Mouse (Mus musculus): ENCODE measurements around the gene Treml1. TPM values are rescaled to one million over a fixed set of nuclear protein-coding genes. Genes with fewer than 3 reads are reported as not detected.

The Treml1 gene
- polyA plus RNA-seq (2017; shearing (Covaris generic)), result not detected

DNA sequence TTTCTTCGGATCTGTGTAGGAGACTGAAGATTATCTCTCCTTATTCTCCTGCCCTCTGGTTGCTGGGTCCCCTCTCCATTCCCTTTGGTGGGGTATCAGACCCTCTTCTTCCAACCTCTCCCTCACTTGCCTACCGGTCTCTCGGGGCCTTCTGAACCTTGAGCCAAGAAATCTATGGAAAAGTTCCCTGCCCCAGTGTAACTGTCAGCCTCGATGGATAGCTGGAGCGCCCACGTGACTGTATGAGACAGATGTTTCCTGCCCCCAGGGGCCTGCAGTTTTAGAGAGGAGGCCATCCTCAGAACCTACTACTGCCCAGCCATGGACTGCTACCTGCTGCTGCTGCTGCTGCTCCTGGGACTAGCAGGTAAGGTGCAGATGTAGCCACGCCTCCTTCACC lies at the start of gene Treml1:
Treml1 (plus strand) TSS at position 301 of the 400 bp plus-strand sequence.

GRCm38 (mm10) chr17:48315905-48316579 lies 43.7 kb upstream of the Treml1 start, which contains the start of gene B430306N03Rik:
B430306N03Rik (plus strand) TSS chr17:48316141.

DNA sequence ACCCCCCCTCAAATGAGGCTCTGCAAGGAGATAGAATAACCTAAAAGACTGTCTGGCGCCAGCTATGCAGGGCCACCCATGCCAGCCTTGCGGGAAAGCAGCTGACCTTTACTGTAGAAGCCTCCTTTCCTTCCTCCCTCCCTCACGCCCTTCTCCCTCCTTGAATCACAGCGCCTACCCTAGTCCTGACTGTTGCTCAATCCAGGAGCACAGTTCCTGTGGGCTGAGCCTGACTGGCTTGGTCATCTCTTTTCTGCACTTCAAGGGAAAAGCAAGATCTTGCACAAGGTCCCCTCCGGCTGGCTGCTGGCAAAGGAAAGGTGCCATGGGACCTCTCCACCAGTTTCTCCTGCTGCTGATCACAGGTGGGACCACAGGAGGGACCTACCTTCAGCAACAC lies 13.5 kb upstream of the Treml1 start, which contains the start of gene Trem2:
Trem2 (plus strand) TSS at position 171 of the 400 bp plus-strand sequence.

GRCm38 (mm10) chr17:48409380-48410298 lies 49.9 kb downstream of the Treml1 start, which contains the start of the genes Nfya and Oard1:
Nfya (minus strand) TSS chr17:48409906.
Oard1 (plus strand) TSS chr17:48410014.

Other genes starting within 250 kb of the Treml1 start
- gene 9830107B12Rik, start 213.6 kb upstream of the Treml1 start, polyA plus RNA-seq (2017; shearing (Covaris generic)), result not detected
- gene A530064D06Rik, start 192.6 kb upstream of the Treml1 start, polyA plus RNA-seq (2017; shearing (Covaris generic)), result 0.16 TPM
- 0.21 TPM for gene Trem1, start 127.1 kb upstream of the Treml1 start, polyA plus RNA-seq (2017; shearing (Covaris generic))
- not detected for gene Trem3, start 112.1 kb upstream of the Treml1 start, polyA plus RNA-seq (2017; shearing (Covaris generic))
- 0.94 TPM for gene Treml4, start 95.6 kb upstream of the Treml1 start, polyA plus RNA-seq (2017; shearing (Covaris generic))
- gene Treml2, start 60.4 kb upstream of the Treml1 start, polyA plus RNA-seq (2017; shearing (Covaris generic)), result 1.7 TPM
- gene B430306N03Rik, start 43.8 kb upstream of the Treml1 start, polyA plus RNA-seq (2017; shearing (Covaris generic)), result 0.96 TPM
- gene Trem2, start 13.5 kb upstream of the Treml1 start, polyA plus RNA-seq (2017; shearing (Covaris generic)), result not detected
- 9.6 TPM for gene Nfya, start 50.0 kb downstream of the Treml1 start, polyA plus RNA-seq (2017; shearing (Covaris generic))
- 58.5 TPM for gene Oard1, start 50.1 kb downstream of the Treml1 start, polyA plus RNA-seq (2017; shearing (Covaris generic))
- gene Apobec2, start 73.0 kb downstream of the Treml1 start, polyA plus RNA-seq (2017; shearing (Covaris generic)), result 18.2 TPM
- gene Tspo2, start 91.6 kb downstream of the Treml1 start, polyA plus RNA-seq (2017; shearing (Covaris generic)), result 0.32 TPM
- gene Unc5cl, start 95.0 kb downstream of the Treml1 start, polyA plus RNA-seq (2017; shearing (Covaris generic)), result 7.1 TPM